Mouse (Mus musculus) kidney, postnatal 10 days (tissue): ENCODE results near the gene Zfp346.

ENCODE experiments used
- DNase-seq: peaks from one replicate; pipeline ENCODE4 v3.0.0; 2021; ENCODE audit warnings: mixed read lengths

Gene Zfp346

GRCm38 (mm10) chr13:55153951-55154350 lies 48.8 kb downstream of the Zfp346 start:
- no peak for DNase-seq

- DNase-seq, result no peak
Measured at GRCm38 (mm10) chr13:55162365-55162764, 57.3 kb downstream of the Zfp346 start.

GRCm38 (mm10) chr13:55163553-55163952 lies 58.4 kb downstream of the Zfp346 start:
- peak; percentile 86 for DNase-seq

GRCm38 (mm10) chr13:55165831-55166339 lies 60.8 kb downstream of the Zfp346 start:
- no peak for DNase-seq

GRCm38 (mm10) chr13:55166806-55167725 lies 62.0 kb downstream of the Zfp346 start:
- no peak for DNase-seq

- DNase-seq, result peak; percentile 57
Measured at GRCm38 (mm10) chr13:55167798-55168197, 62.7 kb downstream of the Zfp346 start.

GRCm38 (mm10) chr13:55168255-55168654 lies 63.1 kb downstream of the Zfp346 start:
- DNase-seq, result peak; percentile 62

GRCm38 (mm10) chr13:55168958-55169369 lies 63.9 kb downstream of the Zfp346 start:
- DNase-seq, result peak; percentile 86

- DNase-seq, result peak; percentile 70
Measured at GRCm38 (mm10) chr13:55171517-55172335, 66.6 kb downstream of the Zfp346 start.

GRCm38 (mm10) chr13:55172336-55172770 lies 67.2 kb downstream of the Zfp346 start:
- DNase-seq, result no peak

- DNase-seq, result no peak
Measured at GRCm38 (mm10) chr13:55174347-55174746, 69.2 kb downstream of the Zfp346 start.

- DNase-seq, result no peak
Measured at GRCm38 (mm10) chr13:55176265-55176664, 71.2 kb downstream of the Zfp346 start.

- DNase-seq, result no peak
Measured at GRCm38 (mm10) chr13:55177903-55178496, 72.9 kb downstream of the Zfp346 start.

- DNase-seq, result peak; percentile 85
Measured at GRCm38 (mm10) chr13:55178556-55178955, 73.4 kb downstream of the Zfp346 start.

GRCm38 (mm10) chr13:55179591-55179990 lies 74.5 kb downstream of the Zfp346 start:
- no peak for DNase-seq

- no peak for DNase-seq
Measured at GRCm38 (mm10) chr13:55181786-55182172, 76.7 kb downstream of the Zfp346 start.

GRCm38 (mm10) chr13:55182173-55182894 lies 77.2 kb downstream of the Zfp346 start:
- DNase-seq, result peak; percentile 79

GRCm38 (mm10) chr13:55183382-55183781 lies 78.3 kb downstream of the Zfp346 start:
- DNase-seq, result no peak
